Mouse (Mus musculus): Measurements from ENCODE around the gene Csnk1g1. TPM values are rescaled to one million over a fixed set of nuclear protein-coding genes. Genes with fewer than 3 reads are reported as not detected.

Csnk1g1 gene
- polyA plus RNA-seq, 1 experiment from 2014 or later, result 8.4 TPM

- Histone ChIP-seq H3K4me1 (ENCODE audit: insufficient read depth, low read depth, low read length) (no peaks in the 10 kb centered on the region), H3K27me3 (replicated peaks; ENCODE audit: insufficient read depth, low read length) (no peaks in the 10 kb centered on the region), H3K4me3 (ENCODE audit: low read depth, low read length) (no peak overlapping the region), H3K9me3 (ENCODE audit: low read length) (no peaks in the 10 kb centered on the region), H3K27ac (ENCODE audit: low read length) (no peak overlapping the region), H3K36me3 (ENCODE audit: insufficient read depth, low read length) (peaks cover 18% of the 10 kb centered on the region; the same call in 1 of the 2 replicates), H3K9ac (replicated peaks; ENCODE audit: low read depth) (no peak overlapping the region), H3K4me2 (replicated peaks; ENCODE audit: low read depth, low read length) (no peak overlapping the region)
- WGBS, result 82% methylated on average over 4 of the region's 4 CpGs
- ATAC-seq (no peak), DNase-seq (ENCODE audit: low spot score) (no peak)
- no peak for TF ChIP-seq CTCF (IDR thresholded peaks at IDR 0.05)
- TF ChIP-seq EP300 (IDR thresholded peaks at IDR 0.05), result no peak
Measured at GRCm38 (mm10) chr9:66038082-66038481, 129.4 kb downstream of the Csnk1g1 start.

- Histone ChIP-seq H3K36me3 (ENCODE audit: insufficient read depth, low read length) (peaks cover 18% of the 10 kb centered on the region; the same call in 1 of the 2 replicates), H3K4me3 (ENCODE audit: low read depth, low read length) (no peak overlapping the region), H3K4me1 (ENCODE audit: insufficient read depth, low read depth, low read length) (no peaks in the 10 kb centered on the region), H3K9me3 (ENCODE audit: low read length) (no peaks in the 10 kb centered on the region), H3K4me2 (replicated peaks; ENCODE audit: low read depth, low read length) (no peak overlapping the region), H3K27me3 (replicated peaks; ENCODE audit: insufficient read depth, low read length) (no peaks in the 10 kb centered on the region), H3K9ac (replicated peaks; ENCODE audit: low read depth) (no peak overlapping the region), H3K27ac (ENCODE audit: low read length) (no peak overlapping the region)
- no peak for DNase-seq (ENCODE audit: low spot score)
- WGBS, result 94% methylated on average over 4 of the region's 4 CpGs
- TF ChIP-seq EP300 (IDR thresholded peaks at IDR 0.05) (no peak), CTCF (IDR thresholded peaks at IDR 0.05) (no peak)
- ATAC-seq, result no peak
Measured at GRCm38 (mm10) chr9:66038581-66038980, 129.9 kb downstream of the Csnk1g1 start.

- Histone ChIP-seq H3K4me3 (ENCODE audit: low read depth, low read length) (no peak overlapping the region), H3K4me2 (replicated peaks; ENCODE audit: low read depth, low read length) (no peak overlapping the region), H3K27me3 (replicated peaks; ENCODE audit: insufficient read depth, low read length) (no peaks in the 10 kb centered on the region), H3K4me1 (ENCODE audit: insufficient read depth, low read depth, low read length) (no peaks in the 10 kb centered on the region), H3K9me3 (ENCODE audit: low read length) (no peaks in the 10 kb centered on the region), H3K27ac (ENCODE audit: low read length) (no peak overlapping the region), H3K36me3 (ENCODE audit: insufficient read depth, low read length) (peaks cover 18% of the 10 kb centered on the region; the same call in 1 of the 2 replicates), H3K9ac (replicated peaks; ENCODE audit: low read depth) (no peak overlapping the region)
- 79% methylated on average over 4 of the region's 4 CpGs for WGBS
- DNase-seq (ENCODE audit: low spot score), result no peak
- ATAC-seq, result no peak
- no peak for TF ChIP-seq EP300 (IDR thresholded peaks at IDR 0.05)
- TF ChIP-seq CTCF (IDR thresholded peaks at IDR 0.05), result no peak
Measured at GRCm38 (mm10) chr9:66039290-66039689, 130.6 kb downstream of the Csnk1g1 start.

DNA sequence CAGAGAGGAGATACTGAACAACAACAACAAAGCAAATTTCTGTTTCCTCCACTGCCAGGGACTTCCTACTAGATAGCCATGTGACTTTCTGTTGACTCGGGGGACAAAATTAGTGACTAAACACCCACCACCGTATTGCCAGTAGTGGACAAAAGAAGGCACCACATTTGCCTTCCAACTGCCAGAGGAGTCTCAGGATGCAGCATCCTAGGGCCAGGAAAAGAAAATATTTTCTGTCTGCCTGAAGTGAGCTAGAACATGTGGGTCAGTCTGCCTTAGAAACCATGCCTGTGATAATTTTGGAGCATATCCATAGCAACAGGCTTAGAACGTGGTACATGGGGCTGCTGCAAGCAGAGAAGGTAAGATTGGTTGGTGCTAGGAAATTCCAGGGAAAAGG lies 132.1 kb downstream of the Csnk1g1 start:
- 78% methylated on average over 3 of the region's 3 CpGs for WGBS
- Histone ChIP-seq H3K9me3 (ENCODE audit: low read length) (no peaks in the 10 kb centered on the region), H3K4me3 (ENCODE audit: low read depth, low read length) (no peak overlapping the region), H3K27ac (ENCODE audit: low read length) (no peak overlapping the region), H3K36me3 (ENCODE audit: insufficient read depth, low read length) (0 out of 2 replicates have a peak, but pooled peaks cover 14% of the 10 kb centered on the region), H3K27me3 (replicated peaks; ENCODE audit: insufficient read depth, low read length) (no peaks in the 10 kb centered on the region), H3K4me2 (replicated peaks; ENCODE audit: low read depth, low read length) (no peak overlapping the region), H3K9ac (replicated peaks; ENCODE audit: low read depth) (no peak overlapping the region), H3K4me1 (ENCODE audit: insufficient read depth, low read depth, low read length) (no peaks in the 10 kb centered on the region)
- ATAC-seq (no peak), DNase-seq (ENCODE audit: low spot score) (no peak)
- TF ChIP-seq CTCF (IDR thresholded peaks at IDR 0.05) (no peak), EP300 (IDR thresholded peaks at IDR 0.05) (no peak)

- DNase-seq (ENCODE audit: low spot score), result peak; percentile 60
- Histone ChIP-seq H3K9me3 (ENCODE audit: low read length) (no peaks in the 10 kb centered on the region), H3K36me3 (ENCODE audit: insufficient read depth, low read length) (0 out of 2 replicates have a peak, but pooled peaks cover 8% of the 10 kb centered on the region), H3K4me1 (ENCODE audit: insufficient read depth, low read depth, low read length) (no peaks in the 10 kb centered on the region), H3K4me2 (replicated peaks; ENCODE audit: low read depth, low read length) (no peak overlapping the region), H3K27me3 (replicated peaks; ENCODE audit: insufficient read depth, low read length) (no peaks in the 10 kb centered on the region), H3K4me3 (ENCODE audit: low read depth, low read length) (no peak overlapping the region), H3K9ac (replicated peaks; ENCODE audit: low read depth) (no peak overlapping the region), H3K27ac (ENCODE audit: low read length) (no peak overlapping the region)
- TF ChIP-seq CTCF (IDR thresholded peaks at IDR 0.05), result peak; percentile 28
- TF ChIP-seq EP300 (IDR thresholded peaks at IDR 0.05), result no peak; the same call in 1 of the 2 replicates
- ATAC-seq, result peak; percentile 92
- WGBS, result 50% methylated on average over 4 of the region's 4 CpGs
Measured at GRCm38 (mm10) chr9:66042331-66042730, 133.6 kb downstream of the Csnk1g1 start.

- H3K27me3 ChIP-seq (replicated peaks; ENCODE audit: insufficient read depth, low read length), result no peaks in the 10 kb centered on the region
- H3K9ac ChIP-seq (replicated peaks; ENCODE audit: low read depth), result no peak overlapping the region
- no peaks in the 10 kb centered on the region for H3K9me3 ChIP-seq (ENCODE audit: low read length)
- over 99% methylated on average over 3 of the region's 3 CpGs for WGBS
- no peak overlapping the region for H3K27ac ChIP-seq (ENCODE audit: low read length)
- H3K4me2 ChIP-seq (replicated peaks; ENCODE audit: low read depth, low read length), result no peak overlapping the region
- ATAC-seq (no peak), DNase-seq (ENCODE audit: low spot score) (no peak)
- TF ChIP-seq CTCF (IDR thresholded peaks at IDR 0.05) (no peak), EP300 (IDR thresholded peaks at IDR 0.05) (no peak)
- no peak overlapping the region for H3K4me3 ChIP-seq (ENCODE audit: low read depth, low read length)
- H3K36me3 ChIP-seq (ENCODE audit: insufficient read depth, low read length), result 0 out of 2 replicates have a peak, but pooled peaks cover 8% of the 10 kb centered on the region
- no peaks in the 10 kb centered on the region for H3K4me1 ChIP-seq (ENCODE audit: insufficient read depth, low read depth, low read length)
Measured at GRCm38 (mm10) chr9:66043241-66043640, 134.5 kb downstream of the Csnk1g1 start.

Data from lung, postnatal 0 days (tissue).